Mouse (Mus musculus) hindbrain, embryonic 11.5 days (tissue): ENCODE measurements around the gene Btnl2. TPM values are rescaled to one million over a fixed set of nuclear protein-coding genes. Genes with fewer than 3 reads are reported as not detected.

Source experiments
- ATAC-seq: fragments of 200-750 bp; cut with Nextera tagmentation; 2 replicates; pipeline ENCODE4 v1.8.0; 2017; ENCODE audit warnings: mild to moderate bottlenecking, moderate TSS enrichment, moderate library complexity; ENCODE audit not compliant: low FRiP score
- DNase-seq: peaks from one replicate; pipeline ENCODE4 v3.0.0-alpha.2; 2015; ENCODE audit warnings: low spot score
- H3K27ac ChIP-seq: fragments of 300-500 bp; sonication (generic); 2 replicates; pipeline ENCODE4 v1.5.1; 2014; ENCODE audit warnings: mild to moderate bottlenecking, low read depth, low read length
- H3K27me3 ChIP-seq: fragments of 300-500 bp; sonication (generic); 2 replicates; pipeline ENCODE4 v1.6.1; 2014; ENCODE audit warnings: mild to moderate bottlenecking, low read length, moderate library complexity, mixed read lengths; ENCODE audit not compliant: control insufficient read depth, insufficient read depth
- H3K36me3 ChIP-seq: fragments of 300-500 bp; sonication (generic); 2 replicates; pipeline ENCODE4 v1.6.1; 2014; ENCODE audit warnings: mild to moderate bottlenecking, low read length, moderate library complexity, mixed read lengths; ENCODE audit not compliant: control insufficient read depth, insufficient read depth
- H3K4me1 ChIP-seq: fragments of 300-500 bp; sonication (generic); replicated peaks from 2 replicates; pipeline ENCODE4 v1.6.1; 2014; ENCODE audit warnings: low read length, mixed read lengths; ENCODE audit not compliant: control insufficient read depth, insufficient read depth
- H3K4me2 ChIP-seq: fragments of 300-500 bp; sonication (generic); replicated peaks from 2 replicates; pipeline ENCODE4 v1.6.1; 2014; ENCODE audit warnings: mild to moderate bottlenecking, low read depth, low read length
- H3K4me3 ChIP-seq: fragments of 300-500 bp; sonication (generic); 2 replicates; pipeline ENCODE4 v1.5.1; 2014; ENCODE audit warnings: low read depth, low read length
- H3K9ac ChIP-seq: fragments of 300-500 bp; sonication (generic); 2 replicates; pipeline ENCODE4 v1.6.1; 2014; ENCODE audit warnings: low read depth, low read length
- H3K9me3 ChIP-seq: fragments of 300-500 bp; sonication (generic); 2 replicates; pipeline ENCODE4 v1.6.1; 2016; ENCODE audit warnings: low read length; ENCODE audit not compliant: control insufficient read depth
- WGBS: fragments of 180-500 bp; shearing (Covaris S2); extraction: QIAGEN DNeasy Blood & Tissue Kit; methylation state at CpG from one replicate; pipeline ENCODE4 v1.1.7; 2014; 5-methylcytosine and 5-hydroxymethylcytosine counted together
- polyA plus RNA-seq: library from polyadenylated mRNA; unstranded; fragments of >200 nt; fragmentation: Nextera tagmentation; extraction: Ambion mirVana; gene quantifications from 2 replicates; pipeline ENCODE4 v1.2.1, GENCODE M21; 2014

Btnl2 gene
- polyA plus RNA-seq, 1 experiment from 2014 or later = not detected

DNA sequence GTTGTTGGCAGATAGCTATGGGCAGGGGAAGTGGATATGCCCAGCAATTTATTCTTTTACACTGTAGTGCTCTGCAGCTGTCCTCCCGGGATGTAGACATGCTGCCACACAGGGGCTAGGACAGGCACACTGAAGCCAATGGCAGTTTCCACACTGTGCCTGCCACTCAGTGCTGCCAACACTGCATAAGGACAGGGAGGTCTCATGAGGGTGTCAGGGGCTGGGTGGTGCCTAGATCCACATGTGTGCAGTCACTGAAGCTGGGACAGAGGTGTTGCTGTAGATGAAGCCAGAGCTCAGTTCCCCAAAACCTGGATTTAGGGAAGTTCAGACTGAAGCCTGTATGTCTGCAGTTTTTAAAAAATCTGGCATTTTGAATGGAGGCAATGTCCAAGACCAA lies 42.4 kb upstream of the Btnl2 start:
- ATAC-seq = no peak
- H3K9ac ChIP-seq = no peak overlapping the region
- no peak overlapping the region for H3K4me2 ChIP-seq
- WGBS = 93% methylated on average over 1 of the region's 1 CpGs
- H3K27me3 ChIP-seq = no peaks in the 10 kb centered on the region
- H3K36me3 ChIP-seq = no peaks in the 10 kb centered on the region
- 0 out of 2 replicates have a peak, but pooled peaks cover 2% of the 10 kb centered on the region for H3K4me1 ChIP-seq
- no peak overlapping the region for H3K27ac ChIP-seq
- no peak for DNase-seq
- H3K9me3 ChIP-seq = no peaks in the 10 kb centered on the region
- no peak overlapping the region for H3K4me3 ChIP-seq

DNA sequence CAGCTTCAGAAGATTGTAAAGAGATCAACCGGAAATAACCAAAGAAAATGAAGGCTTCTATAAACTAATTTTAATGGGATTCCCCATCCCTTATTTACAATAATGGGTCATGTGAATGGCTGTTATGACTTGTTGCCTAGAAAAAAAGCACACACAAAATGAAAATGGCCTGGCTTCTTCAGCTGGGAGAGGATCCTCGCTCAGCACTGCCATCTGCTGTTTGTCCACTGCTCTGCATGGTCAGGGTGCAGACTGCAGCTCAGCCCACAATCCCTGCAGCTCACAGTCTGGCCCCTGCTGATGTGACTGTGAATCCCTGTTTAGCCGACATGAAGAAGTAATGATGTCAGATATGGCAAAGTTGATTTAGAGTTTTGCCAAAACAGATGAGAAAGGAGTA lies 41.2 kb upstream of the Btnl2 start:
- 31% methylated on average over 3 of the region's 3 CpGs for WGBS

DNA sequence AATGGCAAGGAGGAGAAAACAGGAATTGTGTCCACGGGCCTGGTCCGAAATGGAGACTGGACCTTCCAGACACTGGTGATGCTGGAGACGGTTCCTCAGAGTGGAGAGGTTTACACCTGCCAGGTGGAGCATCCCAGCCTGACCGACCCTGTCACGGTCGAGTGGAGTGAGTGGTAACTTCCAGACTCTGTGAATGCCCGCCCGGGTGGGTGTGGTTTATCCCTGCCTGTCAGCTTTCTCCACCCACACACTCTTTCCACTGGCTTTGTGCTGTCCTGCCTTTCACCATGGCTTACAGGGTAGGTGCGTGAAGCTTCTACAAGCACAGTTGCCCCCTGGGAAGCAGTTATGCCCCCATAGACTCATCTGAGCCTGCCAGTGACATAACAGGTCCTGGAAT lies 40.3 kb upstream of the Btnl2 start:
- H3K27ac ChIP-seq = no peak overlapping the region
- no peak for ATAC-seq
- H3K4me1 ChIP-seq = 0 out of 2 replicates have a peak, but pooled peaks cover under 1% of the 10 kb centered on the region
- no peaks in the 10 kb centered on the region for H3K36me3 ChIP-seq
- H3K9me3 ChIP-seq = no peaks in the 10 kb centered on the region
- DNase-seq = no peak
- 66% methylated on average over 9 of the region's 9 CpGs for WGBS
- H3K4me2 ChIP-seq = no peak overlapping the region
- H3K4me3 ChIP-seq = no peak overlapping the region
- H3K27me3 ChIP-seq = no peaks in the 10 kb centered on the region
- H3K9ac ChIP-seq = no peak overlapping the region

More for the DNA sequence above, 41.2 kb upstream of the Btnl2 start:
- Histone ChIP-seq H3K9ac (no peak overlapping the region), H3K4me3 (no peak overlapping the region), H3K4me2 (no peak overlapping the region), H3K9me3 (no peaks in the 10 kb centered on the region), H3K4me1 (0 out of 2 replicates have a peak, but pooled peaks cover 2% of the 10 kb centered on the region), H3K36me3 (no peaks in the 10 kb centered on the region), H3K27ac (no peak overlapping the region), H3K27me3 (no peaks in the 10 kb centered on the region)
- DNase-seq (peak; percentile 87), ATAC-seq (no peak)

DNA sequence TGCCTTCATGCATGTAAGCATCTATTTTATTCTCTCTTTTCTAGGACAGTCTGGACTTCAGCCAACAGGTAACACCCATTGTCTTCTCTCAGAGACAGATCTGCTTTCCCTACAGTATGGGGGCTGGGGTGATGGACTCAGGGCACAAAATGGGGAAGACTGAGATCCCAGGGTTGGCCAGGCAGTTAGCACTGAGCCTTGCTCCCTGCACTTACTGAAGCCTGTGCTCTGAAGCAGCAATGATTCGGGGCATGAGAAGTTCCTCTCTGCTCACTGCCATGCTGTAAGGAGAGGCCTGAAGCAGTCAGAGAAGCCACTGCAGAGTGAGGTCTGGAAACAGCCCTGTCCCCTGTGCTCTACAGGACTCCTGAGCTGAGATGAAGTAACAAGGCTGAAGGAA lies 39.1 kb upstream of the Btnl2 start:
- Histone ChIP-seq H3K4me3 (no peak overlapping the region), H3K9ac (no peak overlapping the region), H3K36me3 (no peaks in the 10 kb centered on the region), H3K4me2 (no peak overlapping the region), H3K9me3 (no peaks in the 10 kb centered on the region), H3K4me1 (no peaks in the 10 kb centered on the region), H3K27me3 (no peaks in the 10 kb centered on the region), H3K27ac (no peak overlapping the region)
- ATAC-seq (no peak), DNase-seq (no peak)
- 89% methylated on average over 1 of the region's 1 CpGs for WGBS

DNA sequence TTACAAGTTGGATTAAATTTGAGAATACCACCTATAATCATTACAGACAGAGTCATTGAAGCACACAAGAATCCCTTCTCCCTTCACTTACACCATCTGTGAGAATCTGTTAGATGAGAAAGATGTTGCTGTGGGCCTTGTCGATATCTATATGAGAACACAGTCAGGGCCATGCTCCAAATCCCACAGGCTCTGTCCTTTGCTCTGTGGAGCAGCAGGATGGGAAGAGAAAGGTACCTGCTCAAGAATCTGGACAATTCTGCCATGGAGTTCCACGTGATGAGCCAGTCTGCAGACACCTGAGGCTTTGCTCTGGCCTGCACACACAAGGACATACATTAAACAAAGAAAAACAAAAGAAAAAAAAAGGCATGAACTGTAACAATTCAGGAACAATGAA lies 37.9 kb upstream of the Btnl2 start:
- H3K27ac ChIP-seq = no peak overlapping the region
- no peaks in the 10 kb centered on the region for H3K9me3 ChIP-seq
- H3K4me2 ChIP-seq = no peak overlapping the region
- WGBS = 73% methylated on average over 2 of the region's 2 CpGs
- H3K36me3 ChIP-seq = no peaks in the 10 kb centered on the region
- ATAC-seq (no peak), DNase-seq (no peak)
- no peaks in the 10 kb centered on the region for H3K4me1 ChIP-seq
- no peaks in the 10 kb centered on the region for H3K27me3 ChIP-seq
- no peak overlapping the region for H3K4me3 ChIP-seq
- no peak overlapping the region for H3K9ac ChIP-seq

DNA sequence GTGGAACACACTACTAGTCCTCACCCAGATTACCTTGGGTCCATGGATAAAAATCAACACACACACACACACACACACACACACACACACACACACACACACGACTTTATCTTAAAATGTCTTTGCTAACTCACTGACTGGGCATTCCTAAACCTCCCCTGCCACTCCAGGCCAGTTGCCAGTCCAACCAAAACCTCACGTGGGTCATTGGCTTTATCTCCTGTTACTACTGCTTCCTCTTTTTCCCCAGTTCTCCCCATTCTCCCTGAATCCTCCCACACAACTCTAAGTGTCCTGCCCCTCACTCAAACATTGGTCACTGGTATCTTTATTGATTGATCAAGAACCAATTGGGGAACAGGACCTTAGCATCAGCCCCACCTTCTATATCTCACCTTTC lies 37.3 kb upstream of the Btnl2 start:
- H3K4me3 ChIP-seq = no peak overlapping the region
- no peaks in the 10 kb centered on the region for H3K27me3 ChIP-seq
- H3K4me2 ChIP-seq = no peak overlapping the region
- H3K4me1 ChIP-seq = no peaks in the 10 kb centered on the region
- no peak overlapping the region for H3K27ac ChIP-seq
- DNase-seq = no peak
- H3K9me3 ChIP-seq = no peaks in the 10 kb centered on the region
- 45% methylated on average over 2 of the region's 2 CpGs for WGBS
- ATAC-seq = no peak
- no peak overlapping the region for H3K9ac ChIP-seq
- no peaks in the 10 kb centered on the region for H3K36me3 ChIP-seq

DNA sequence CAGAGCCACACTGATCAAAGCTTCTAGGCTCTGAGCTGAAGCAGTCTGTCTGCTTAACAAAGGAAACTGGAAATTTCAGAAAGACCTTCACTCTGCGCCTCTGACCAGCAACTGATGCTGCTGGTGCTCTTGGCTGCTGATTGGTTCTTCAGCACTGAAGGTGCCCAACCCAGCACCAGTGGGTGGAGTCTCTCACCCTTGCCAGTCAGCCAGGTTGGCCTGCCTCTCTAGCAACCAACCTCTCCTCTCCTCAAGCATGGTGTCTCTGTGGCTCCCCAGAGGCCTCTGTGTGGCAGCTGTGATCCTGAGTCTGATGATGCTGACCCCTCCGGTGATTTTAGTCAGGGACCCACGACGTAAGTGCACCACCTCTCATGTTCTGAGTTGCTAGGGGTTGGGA lies 29.2 kb upstream of the Btnl2 start, which contains the start of gene H2-Eb2:
H2-Eb2 (plus strand) TSS at position 230 of the 400 bp plus-strand sequence.
- no peak for DNase-seq
- Histone ChIP-seq H3K4me3 (no peak within 1 kb of the TSS), H3K4me2 (no peak within 1 kb of the TSS), H3K36me3 (no peaks in the 10 kb centered on the region), H3K9ac (no peak within 1 kb of the TSS), H3K27ac (no peak within 1 kb of the TSS), H3K4me1 (no peaks in the 10 kb centered on the region), H3K27me3 (no peaks in the 10 kb centered on the region), H3K9me3 (no peaks in the 10 kb centered on the region)
- 58% methylated on average over 4 of the region's 4 CpGs for WGBS
- ATAC-seq = no peak

DNA sequence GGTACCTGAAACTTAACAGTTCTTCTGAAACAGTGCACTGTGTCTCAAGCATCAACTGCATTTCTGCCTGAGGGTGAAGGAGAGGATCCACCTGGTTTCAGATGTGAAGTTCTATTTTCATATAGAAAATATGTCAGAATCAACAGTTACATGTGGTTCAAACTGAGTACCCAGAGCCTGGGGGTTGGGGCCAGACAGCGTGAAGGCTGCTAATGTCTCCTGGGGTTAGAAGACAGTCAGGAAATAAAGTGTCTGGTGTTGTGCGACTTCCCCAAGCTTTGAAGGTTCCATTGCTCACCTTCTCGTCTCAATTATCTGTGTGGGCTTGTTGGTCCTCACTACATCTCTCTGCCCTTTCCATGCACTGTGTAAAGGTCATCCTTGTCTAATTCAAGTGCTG lies 28.2 kb upstream of the Btnl2 start:
- no peaks in the 10 kb centered on the region for H3K27me3 ChIP-seq
- H3K4me2 ChIP-seq = no peak overlapping the region
- H3K36me3 ChIP-seq = no peaks in the 10 kb centered on the region
- no peak overlapping the region for H3K4me3 ChIP-seq
- no peak for DNase-seq
- WGBS = 74% methylated on average over 3 of the region's 3 CpGs
- H3K27ac ChIP-seq = no peak overlapping the region
- no peaks in the 10 kb centered on the region for H3K4me1 ChIP-seq
- no peaks in the 10 kb centered on the region for H3K9me3 ChIP-seq
- H3K9ac ChIP-seq = no peak overlapping the region
- no peak for ATAC-seq

DNA sequence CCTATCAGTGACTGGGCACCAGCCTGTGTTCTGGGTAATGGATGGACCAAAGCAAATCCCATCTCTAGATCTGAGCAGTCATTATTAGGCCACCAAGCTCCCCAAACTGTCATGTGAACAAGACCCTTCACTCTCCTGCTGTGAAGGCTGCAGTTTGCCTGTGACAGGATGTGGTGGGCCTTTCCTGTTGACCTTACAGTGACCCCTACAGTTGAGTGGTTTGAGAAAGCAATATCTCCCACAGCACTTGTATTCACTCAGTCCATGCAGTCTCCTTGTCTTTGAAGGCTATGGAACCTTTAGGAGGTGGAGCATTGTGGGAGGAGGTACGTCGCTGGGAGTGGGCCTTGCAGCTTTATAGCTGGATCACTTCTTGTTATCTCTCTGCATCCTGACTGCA lies 24.8 kb upstream of the Btnl2 start:
- ATAC-seq (no peak), DNase-seq (no peak)
- no peaks in the 10 kb centered on the region for H3K36me3 ChIP-seq
- no peak overlapping the region for H3K27ac ChIP-seq
- no peak overlapping the region for H3K4me2 ChIP-seq
- no peaks in the 10 kb centered on the region for H3K4me1 ChIP-seq
- H3K9ac ChIP-seq = no peak overlapping the region
- no peaks in the 10 kb centered on the region for H3K27me3 ChIP-seq
- H3K9me3 ChIP-seq = no peaks in the 10 kb centered on the region
- no peak overlapping the region for H3K4me3 ChIP-seq
- WGBS = 73% methylated on average over 2 of the region's 2 CpGs
